ENCODE assay signal across 16 mouse cellular contexts in the genomic region with DNA sequence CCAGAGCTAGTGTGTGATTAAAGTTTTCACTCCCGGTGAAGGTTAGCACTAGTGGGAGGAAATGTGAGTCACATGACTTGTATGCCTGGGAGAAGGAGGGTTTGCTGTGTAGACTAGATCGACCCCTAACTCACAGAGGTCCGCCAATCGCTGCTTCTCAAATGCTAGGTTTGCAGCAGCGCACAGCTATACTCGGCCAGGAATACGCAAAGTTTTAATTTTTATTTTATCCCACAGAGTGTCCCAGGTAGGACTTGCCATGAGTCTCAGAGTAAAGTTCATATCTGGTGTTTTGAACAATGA. TPM values are rescaled to one million over a fixed set of nuclear protein-coding genes. Genes with fewer than 3 reads are reported as not detected.
A peak's percentile ranks its signal among the peaks of the same experiment; 100 is the strongest.
DNase-seq lines count a peak whose midpoint lies in the region; ATAC-seq and TF ChIP-seq lines count a peak whose summit lies in the region.
"Had no signal": no experiment of that assay in that cellular context is flagged by ENCODE, and none has a peak within 500 bp of the region (broad histone marks: within the 10 kb centered on the region; RNA-seq: fewer than 3 reads in every experiment).

No protein-coding gene starts in this region.

- 0 out of 2 replicates have a peak, but pooled peaks have one; percentile 30 for ATAC-seq in embryonic facial prominence, embryonic 11.5 days (replicated peaks; ENCODE audit: insufficient number of reproducible peaks, low FRiP score, low TSS enrichment, low read depth)
- peak; percentile 14; the same call in 1 of the 2 replicates for ATAC-seq in stomach, embryonic 14.5 days (ENCODE audit: insufficient number of reproducible peaks, insufficient read depth, low FRiP score, low read depth)
- no peak for ATAC-seq in stomach, postnatal 0 days (ENCODE audit: low FRiP score, low TSS enrichment)
- peak; percentile 55 for ATAC-seq in midbrain, embryonic 11.5 days (ENCODE audit: low FRiP score)
- peak; percentile 58; the same call in 1 of the 2 replicates for ATAC-seq in neural tube, embryonic 15.5 days (ENCODE audit: low FRiP score)

- no peak for TF ChIP-seq CTCF in stomach, postnatal 0 days (IDR thresholded peaks at IDR 0.05; ENCODE audit: low read depth)
- TF ChIP-seq CTCF in left cerebral cortex, adult 2 months (IDR thresholded peaks at IDR 0.05): no peak

- H3K4me1 ChIP-seq in embryonic facial prominence, embryonic 11.5 days (ENCODE audit: control insufficient read depth, insufficient read depth, low read length): no peaks in the 10 kb centered on the region
- H3K4me1 ChIP-seq in embryonic facial prominence, embryonic 10.5 days: peaks cover 44% of the 10 kb centered on the region
- H3K4me1 ChIP-seq in stomach, embryonic 14.5 days (ENCODE audit: control insufficient read depth, insufficient read depth, low read length): peaks cover 7% of the 10 kb centered on the region; the same call in 1 of the 2 replicates
- H3K4me1 ChIP-seq in stomach, postnatal 0 days (replicated peaks; ENCODE audit: control insufficient read depth, insufficient read depth): 0 out of 2 replicates have a peak, but pooled peaks cover 2% of the 10 kb centered on the region
- H3K4me1 ChIP-seq in midbrain, embryonic 11.5 days (ENCODE audit: control insufficient read depth, insufficient read depth, low read length): peaks cover 13% of the 10 kb centered on the region; the same call in 1 of the 2 replicates
- peaks cover 25% of the 10 kb centered on the region for H3K4me1 ChIP-seq in neural tube, embryonic 15.5 days
- H3K4me1 ChIP-seq: intestine, embryonic 15.5 days had no signal

- no peak for DNase-seq in embryonic facial prominence, embryonic 11.5 days (ENCODE audit: low spot score)
- no peak for DNase-seq in embryonic facial prominence, embryonic 10.5 days (ENCODE audit: low spot score)
- DNase-seq in stomach, postnatal 0 days (ENCODE audit: low spot score): no peak
- no peak for DNase-seq in midbrain, embryonic 11.5 days (ENCODE audit: low spot score, missing footprints)
- DNase-seq in left cerebral cortex, adult 2 months (ENCODE audit: extremely low spot score in 1 of 2, low spot score in 2 of 2): no peak
- DNase-seq in urinary bladder, postnatal 4 days (ENCODE audit: low spot score in 2 of 2): no peak
- DNase-seq: adrenal gland, postnatal 14 days; heart, postnatal 14 days; lung, postnatal 36 days; right cerebral cortex, adult 18-20 months; thymus, postnatal 36 days had no signal

- H3K27me3 ChIP-seq in embryonic facial prominence, embryonic 11.5 days (ENCODE audit: control insufficient read depth, insufficient read depth, low read length): no peaks in the 10 kb centered on the region
- no peaks in the 10 kb centered on the region for H3K27me3 ChIP-seq in embryonic facial prominence, embryonic 10.5 days (replicated peaks; ENCODE audit: low read depth, poor library complexity, severe bottlenecking)
- H3K27me3 ChIP-seq in stomach, embryonic 14.5 days (ENCODE audit: control insufficient read depth, insufficient read depth, low read length): no peaks in the 10 kb centered on the region
- no peaks in the 10 kb centered on the region for H3K27me3 ChIP-seq in stomach, postnatal 0 days (ENCODE audit: control insufficient read depth, insufficient read depth, low read length)
- no peaks in the 10 kb centered on the region for H3K27me3 ChIP-seq in midbrain, embryonic 11.5 days (ENCODE audit: control insufficient read depth, insufficient read depth, low read length)
- peaks cover 12% of the 10 kb centered on the region for H3K27me3 ChIP-seq in neural tube, embryonic 15.5 days (replicated peaks)

- 74% methylated on average over 7 of the region's 7 CpGs for WGBS in embryonic facial prominence, embryonic 11.5 days
- 76% methylated on average over 7 of the region's 7 CpGs for WGBS in embryonic facial prominence, embryonic 10.5 days
- WGBS in stomach, embryonic 14.5 days: 62% methylated on average over 7 of the region's 7 CpGs
- WGBS in stomach, postnatal 0 days: 59% methylated on average over 7 of the region's 7 CpGs
- 73% methylated on average over 7 of the region's 7 CpGs for WGBS in midbrain, embryonic 11.5 days
- 53% methylated on average over 7 of the region's 7 CpGs for WGBS in neural tube, embryonic 15.5 days

- no peaks in the 10 kb centered on the region for H3K9me3 ChIP-seq in embryonic facial prominence, embryonic 11.5 days (replicated peaks; ENCODE audit: control insufficient read depth, low read length)
- H3K9me3 ChIP-seq in embryonic facial prominence, embryonic 10.5 days: no peaks in the 10 kb centered on the region
- H3K9me3 ChIP-seq in stomach, embryonic 14.5 days (ENCODE audit: control insufficient read depth, low read depth, low read length): no peaks in the 10 kb centered on the region
- no peaks in the 10 kb centered on the region for H3K9me3 ChIP-seq in stomach, postnatal 0 days (ENCODE audit: control insufficient read depth, low read length)
- no peaks in the 10 kb centered on the region for H3K9me3 ChIP-seq in midbrain, embryonic 11.5 days (ENCODE audit: control insufficient read depth, low read length)
- H3K9me3 ChIP-seq in neural tube, embryonic 15.5 days (replicated peaks): no peaks in the 10 kb centered on the region
- H3K9me3 ChIP-seq: intestine, embryonic 15.5 days had no signal

- H3K27ac ChIP-seq in embryonic facial prominence, embryonic 11.5 days (replicated peaks; ENCODE audit: low read depth, low read length): no peak overlapping the region
- no peak overlapping the region for H3K27ac ChIP-seq in embryonic facial prominence, embryonic 10.5 days (replicated peaks)
- no peak overlapping the region for H3K27ac ChIP-seq in stomach, embryonic 14.5 days (ENCODE audit: low read length)
- H3K27ac ChIP-seq in stomach, postnatal 0 days (replicated peaks): no peak overlapping the region
- 0 out of 2 replicates have a peak overlapping the region, but pooled peaks have one; percentile 52 for H3K27ac ChIP-seq in midbrain, embryonic 11.5 days (ENCODE audit: low read depth, low read length)
- no peak overlapping the region for H3K27ac ChIP-seq in neural tube, embryonic 15.5 days (replicated peaks)
- no peak overlapping the region for H3K27ac ChIP-seq in left cerebral cortex, adult 2 months
- H3K27ac ChIP-seq: intestine, embryonic 15.5 days had no signal

- intact Hi-C loops in left cerebral cortex, adult 2 months (cut with DNase I): no loop called here

- no peaks in the 10 kb centered on the region for H3K36me3 ChIP-seq in embryonic facial prominence, embryonic 11.5 days (replicated peaks; ENCODE audit: control insufficient read depth, insufficient read depth, low read depth, low read length)
- no peaks in the 10 kb centered on the region for H3K36me3 ChIP-seq in embryonic facial prominence, embryonic 10.5 days (replicated peaks)
- no peaks in the 10 kb centered on the region for H3K36me3 ChIP-seq in stomach, embryonic 14.5 days (ENCODE audit: control insufficient read depth, insufficient read depth, low read length)
- no peaks in the 10 kb centered on the region for H3K36me3 ChIP-seq in stomach, postnatal 0 days (ENCODE audit: control insufficient read depth, insufficient read depth, low read length)
- H3K36me3 ChIP-seq in midbrain, embryonic 11.5 days (ENCODE audit: control insufficient read depth, insufficient read depth, low read length): no peaks in the 10 kb centered on the region
- no peaks in the 10 kb centered on the region for H3K36me3 ChIP-seq in neural tube, embryonic 15.5 days
- H3K36me3 ChIP-seq: intestine, embryonic 15.5 days had no signal

- no peak overlapping the region for H3K4me2 ChIP-seq in embryonic facial prominence, embryonic 11.5 days (ENCODE audit: low read depth, low read length)
- H3K4me2 ChIP-seq in stomach, embryonic 14.5 days (replicated peaks; ENCODE audit: low read depth, low read length): no peak overlapping the region
- H3K4me2 ChIP-seq in stomach, postnatal 0 days (replicated peaks; ENCODE audit: low read depth): no peak overlapping the region
- H3K4me2 ChIP-seq in midbrain, embryonic 11.5 days: peak overlapping the region; percentile 23; the same call in 1 of the 2 replicates
- H3K4me2 ChIP-seq in neural tube, embryonic 15.5 days: no peak overlapping the region
- H3K4me2 ChIP-seq: intestine, embryonic 15.5 days had no signal

- TF ChIP-seq EP300 in stomach, postnatal 0 days (optimal IDR thresholded peaks at IDR 0.05): no peak

- no peak overlapping the region for H3K9ac ChIP-seq in embryonic facial prominence, embryonic 11.5 days (replicated peaks; ENCODE audit: low read length)
- no peak overlapping the region for H3K9ac ChIP-seq in stomach, embryonic 14.5 days (replicated peaks; ENCODE audit: low read depth, low read length)
- H3K9ac ChIP-seq in stomach, postnatal 0 days (ENCODE audit: low read length): no peak overlapping the region
- H3K9ac ChIP-seq in midbrain, embryonic 11.5 days (ENCODE audit: low read length): no peak overlapping the region
- H3K9ac ChIP-seq in neural tube, embryonic 15.5 days (replicated peaks): no peak overlapping the region
- H3K9ac ChIP-seq: intestine, embryonic 15.5 days had no signal

- no peak overlapping the region for H3K4me3 ChIP-seq in embryonic facial prominence, embryonic 11.5 days (ENCODE audit: low read depth, low read length)
- H3K4me3 ChIP-seq in embryonic facial prominence, embryonic 10.5 days: no peak overlapping the region
- no peak overlapping the region for H3K4me3 ChIP-seq in stomach, embryonic 14.5 days (ENCODE audit: low read depth, low read length)
- H3K4me3 ChIP-seq in stomach, postnatal 0 days (ENCODE audit: low read depth, low read length): no peak overlapping the region
- no peak overlapping the region for H3K4me3 ChIP-seq in midbrain, embryonic 11.5 days (ENCODE audit: low read depth, low read length)
- H3K4me3 ChIP-seq in neural tube, embryonic 15.5 days (replicated peaks): no peak overlapping the region
- no peak overlapping the region for H3K4me3 ChIP-seq in left cerebral cortex, adult 2 months
- H3K4me3 ChIP-seq: erythroblast, embryonic 14.5 days; intestine, embryonic 15.5 days had no signal

RNA-seq across cellular contexts. Expression of a gene that starts 28.2 kb away (rescaled TPM):
- polyA plus RNA-seq in embryonic facial prominence, embryonic 11.5 days (2014; fragmentation: Nextera tagmentation; extraction: Ambion mirVana): 13.4 and 14.4 TPM in 2 replicates
- polyA plus RNA-seq in embryonic facial prominence, embryonic 10.5 days (2016; fragmentation: Nextera tagmentation; extraction: Ambion mirVana): 11.9 and 12.1 TPM in 2 replicates
- 15.0 and 15.8 TPM in 2 replicates for polyA plus RNA-seq in stomach, embryonic 14.5 days (2014; fragmentation: Nextera tagmentation; extraction: Ambion mirVana)
- 7.7 and 8.4 TPM in 2 replicates for polyA plus RNA-seq in stomach, postnatal 0 days (2015; fragmentation: Nextera tagmentation; extraction: Ambion mirVana)
- polyA plus RNA-seq in midbrain, embryonic 11.5 days (2014; fragmentation: Nextera tagmentation; extraction: Ambion mirVana): 16.5 and 16.9 TPM in 2 replicates
- 34.9 and 38.1 TPM in 2 replicates for polyA plus RNA-seq in neural tube, embryonic 15.5 days (2015; fragmentation: Nextera tagmentation; extraction: Ambion mirVana)
- 10 to 100 TPM; 33.1 to 35.3 TPM for total RNA-seq in left cerebral cortex, adult 2 months (2021)
- polyA plus RNA-seq: erythroblast, embryonic 14.5 days had no signal

RNA-seq across cellular contexts. Expression of a gene that starts 37.9 kb away (rescaled TPM):
- polyA plus RNA-seq in embryonic facial prominence, embryonic 11.5 days (2014; fragmentation: Nextera tagmentation; extraction: Ambion mirVana): not detected in 2 replicates
- not detected in 2 replicates for polyA plus RNA-seq in embryonic facial prominence, embryonic 10.5 days (2016; fragmentation: Nextera tagmentation; extraction: Ambion mirVana)
- 0.38 and 0.39 TPM in 2 replicates for polyA plus RNA-seq in stomach, embryonic 14.5 days (2014; fragmentation: Nextera tagmentation; extraction: Ambion mirVana)
- polyA plus RNA-seq in stomach, postnatal 0 days (2015; fragmentation: Nextera tagmentation; extraction: Ambion mirVana): 3.2 and 3.4 TPM in 2 replicates
- not detected in 2 replicates for polyA plus RNA-seq in midbrain, embryonic 11.5 days (2014; fragmentation: Nextera tagmentation; extraction: Ambion mirVana)
- 0.95 TPM in 1 of 2 replicates, not detected in the other for polyA plus RNA-seq in neural tube, embryonic 15.5 days (2015; fragmentation: Nextera tagmentation; extraction: Ambion mirVana)
- total RNA-seq in left cerebral cortex, adult 2 months (2021): under 1 TPM in 1 of 2 experiments, not detected in 1; 0.42 TPM
- total RNA-seq: granulocyte monocyte progenitor cell, adult 5-6 weeks; heart, postnatal 14 days had no signal
- polyA plus RNA-seq: erythroblast, embryonic 14.5 days had no signal
